Mouse (Mus musculus): ENCODE data around the gene Aco1. TPM values are rescaled to one million over a fixed set of nuclear protein-coding genes. Genes with fewer than 3 reads are reported as not detected.

Aco1 gene
- polyA plus RNA-seq (2012; rRNA removed) = 52.4 and 61.1 TPM in 2 replicates

DNA sequence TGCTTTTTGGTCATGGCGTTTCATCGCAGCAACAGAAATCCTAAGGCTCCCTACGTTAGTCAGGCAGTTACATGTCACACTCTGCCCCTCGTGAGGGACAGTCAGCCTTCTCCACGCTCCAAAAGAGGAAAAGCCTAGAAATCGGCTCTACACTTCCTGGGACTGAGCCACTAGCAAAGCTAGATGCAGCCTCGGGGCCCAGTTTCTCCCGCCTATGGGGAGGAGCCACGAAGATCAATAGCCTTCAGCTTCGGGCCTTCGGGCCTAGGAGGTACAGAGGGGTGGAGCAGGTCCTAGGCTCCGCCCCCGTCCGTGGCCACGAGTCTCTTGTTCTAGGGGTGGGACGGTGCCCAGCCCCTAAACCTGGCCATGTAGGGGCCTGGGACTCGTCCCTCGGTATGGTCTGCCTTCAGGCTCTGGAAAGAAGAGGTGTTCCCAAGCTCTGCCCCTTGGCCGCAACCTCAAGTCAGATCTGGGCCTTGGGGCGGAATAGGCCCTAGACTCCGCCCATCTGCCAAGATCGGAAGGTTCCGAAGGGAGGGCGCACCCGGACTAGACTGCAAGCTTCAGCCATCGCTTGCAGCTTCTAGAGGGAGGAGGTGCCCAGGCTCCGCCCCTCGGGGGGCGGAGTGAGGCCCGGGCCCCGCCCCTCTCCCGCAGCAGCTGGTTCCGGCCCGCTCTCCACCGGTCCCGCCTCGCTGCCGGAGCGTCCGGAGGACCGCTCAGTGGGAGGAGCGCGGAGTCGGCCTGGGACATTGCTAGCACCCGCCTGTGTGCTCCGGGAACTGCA, at the start of gene Aco1:
Gene Aco1, plus strand, starts transcription at position 339 of the 790 bp plus-strand sequence.

GRCm38 (mm10) chr4:40239409-40240271, 96.8 kb downstream of the Aco1 start, which contains the start of gene Ddx58:
Gene Ddx58 (minus strand): TSS chr4:40239828.

Other genes starting within 250 kb of the Aco1 start
- gene Ddx58, start 96.7 kb downstream of the Aco1 start, polyA plus RNA-seq (2012; rRNA removed) = 10.8 and 11.9 TPM in 2 replicates
- gene Smim27, start 126.5 kb downstream of the Aco1 start, polyA plus RNA-seq (2012; rRNA removed) = 5.6 and 6.0 TPM in 2 replicates
- 5.8 and 6.0 TPM in 2 replicates for gene Topors, start 126.8 kb downstream of the Aco1 start, polyA plus RNA-seq (2012; rRNA removed)
- gene Ndufb6, start 136.3 kb downstream of the Aco1 start, polyA plus RNA-seq (2012; rRNA removed) = 80.0 and 83.2 TPM in 2 replicates

All from liver, embryonic 18 days (tissue).